Mouse (Mus musculus) liver, embryonic 14.5 days (tissue): Measurements from ENCODE around the gene Ten1.

Source experiments
- CTCF ChIP-seq: IDR thresholded peaks from 2 replicates; pipeline ENCODE4 v1.5.1; 2016; ENCODE audit warnings: antibody characterized with exemption, low read depth, control low read depth
- EP300 ChIP-seq: IDR thresholded peaks from 2 replicates; pipeline ENCODE4 v1.6.1; 2016; ENCODE audit warnings: antibody characterized with exemption, low read depth

DNA sequence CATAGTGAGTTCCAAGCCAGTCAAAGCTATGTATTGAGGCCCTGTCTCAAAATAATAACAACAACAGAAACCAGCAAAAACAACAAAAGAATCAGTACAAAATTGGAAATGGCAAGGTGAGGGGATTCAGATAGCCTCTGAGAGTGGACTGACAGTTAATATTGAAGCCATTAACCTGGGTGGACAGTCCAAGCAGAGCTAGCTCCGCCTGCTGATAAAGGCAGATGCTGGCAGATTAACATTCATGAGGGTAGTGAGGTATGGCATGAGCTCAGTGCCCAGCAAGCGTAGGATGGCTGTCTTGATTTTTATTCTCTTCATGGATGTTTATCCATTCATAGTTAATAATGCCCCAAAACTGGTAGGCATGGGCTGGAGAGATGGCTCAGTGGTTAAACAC, 2.5 kb downstream of the Ten1 start:
- TF ChIP-seq CTCF: no peak
- no peak for TF ChIP-seq EP300
